Mouse (Mus musculus): ENCODE data around the gene Col4a1.

Col4a1 gene

DNA sequence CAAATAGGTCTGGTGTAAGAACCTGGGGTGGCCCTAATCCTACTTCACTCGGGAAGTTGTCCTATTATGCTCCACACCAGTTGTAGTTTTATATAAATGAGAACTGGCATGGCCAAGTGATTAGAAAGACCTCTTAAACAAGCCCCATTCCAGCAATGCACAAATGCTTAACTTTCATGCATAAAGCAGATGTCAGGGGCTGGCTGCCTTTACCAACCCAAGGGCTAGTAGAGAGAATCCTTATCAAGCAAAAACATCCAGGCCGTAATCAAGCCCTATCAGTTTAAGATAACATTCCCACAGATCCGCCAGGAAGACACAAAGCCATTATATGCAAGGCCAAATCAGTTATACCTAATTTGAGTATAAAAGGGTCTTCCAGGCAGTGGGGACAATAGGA, 46.7 kb downstream of the Col4a1 start:
- no peak for DNase-seq

DNA sequence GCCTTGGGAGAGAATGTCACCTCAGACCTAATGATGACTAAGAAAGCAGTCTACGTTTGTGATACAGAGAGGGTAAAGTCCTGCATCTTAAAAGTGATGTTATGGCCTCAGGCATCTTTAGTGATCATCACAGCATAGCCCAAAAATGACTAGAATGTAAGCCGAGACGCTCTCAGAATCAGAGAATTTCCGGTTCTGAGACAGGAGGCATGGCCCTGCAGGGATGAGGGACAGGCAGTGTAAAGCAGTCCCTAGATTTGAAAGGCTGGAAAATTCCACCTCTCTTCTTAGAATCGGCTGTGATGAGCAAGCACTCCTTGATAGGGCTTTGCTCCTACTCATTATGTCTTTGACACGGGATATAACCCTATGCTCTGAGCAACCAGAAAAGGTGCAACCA, 48.8 kb downstream of the Col4a1 start:
- no peak for DNase-seq

DNA sequence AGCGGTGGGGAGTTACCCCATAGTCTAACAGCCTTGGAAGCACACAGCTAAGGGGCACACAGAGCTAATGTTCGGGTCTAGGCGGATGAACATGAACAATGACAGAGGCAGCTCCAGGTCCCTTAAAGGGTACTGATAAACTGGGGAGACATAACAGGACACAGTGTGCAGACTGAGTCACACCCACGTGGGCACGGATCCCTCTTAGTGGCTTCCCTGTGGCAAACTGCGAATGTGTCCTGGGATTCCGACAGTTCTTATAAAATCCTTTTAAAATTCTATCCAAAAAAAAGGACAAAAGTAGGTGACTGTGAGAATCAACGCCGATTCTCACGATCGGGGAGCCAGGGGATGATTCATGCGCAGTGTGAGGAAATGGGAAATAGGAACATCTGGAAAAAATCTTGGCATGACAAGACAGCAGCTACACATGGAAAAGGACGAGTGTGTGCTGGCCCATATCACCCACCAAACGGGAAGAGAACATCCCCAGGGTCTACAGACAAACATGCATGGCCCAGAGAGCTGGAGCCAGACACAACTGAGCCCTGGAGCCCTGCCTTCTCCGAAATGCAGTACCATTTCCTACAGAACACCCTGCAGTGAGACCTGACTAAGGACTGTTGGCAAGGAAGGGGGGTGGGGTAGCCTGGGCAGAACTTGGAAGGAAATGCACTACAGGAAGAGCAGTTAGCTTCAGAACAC, 50.4 kb downstream of the Col4a1 start:
- no peak for DNase-seq

DNA sequence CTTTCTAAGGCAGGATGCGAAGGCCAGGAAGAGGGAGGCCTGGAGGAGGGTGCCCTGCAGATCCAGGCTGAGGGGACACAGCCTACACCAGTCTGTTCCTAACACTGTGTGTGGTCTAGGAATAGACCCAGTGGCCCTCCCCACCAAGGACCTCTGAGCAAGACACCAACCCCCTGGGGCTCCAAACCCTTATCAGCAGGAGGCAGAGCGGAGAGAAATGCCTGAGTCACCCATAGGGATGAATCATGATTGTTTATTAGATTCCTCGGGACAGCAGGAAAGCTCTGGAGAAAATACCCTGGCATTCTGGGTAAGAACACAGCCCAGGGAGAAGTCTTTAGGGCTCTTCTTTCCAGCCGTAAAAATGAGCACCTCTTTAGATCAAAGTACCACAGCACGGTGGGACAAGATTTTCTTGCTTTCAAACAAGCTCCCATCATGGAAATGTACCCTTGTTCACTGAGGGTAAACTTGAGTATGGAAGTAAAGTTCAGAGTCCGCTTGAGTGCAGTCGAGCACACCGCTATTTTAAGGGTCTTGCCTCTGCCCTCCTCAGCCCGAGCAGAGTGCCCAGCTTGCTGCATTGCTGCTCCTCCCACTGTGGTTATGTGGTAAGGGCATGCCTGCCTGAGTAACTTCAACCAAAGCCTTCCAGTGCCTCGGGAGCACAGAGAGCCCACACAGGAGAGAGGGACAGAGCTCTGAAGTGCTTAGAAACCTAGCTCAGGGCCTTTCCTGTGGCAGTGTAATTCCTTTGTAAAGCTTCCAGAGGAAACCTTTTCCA, 52.6 kb downstream of the Col4a1 start:
- no peak for DNase-seq

DNA sequence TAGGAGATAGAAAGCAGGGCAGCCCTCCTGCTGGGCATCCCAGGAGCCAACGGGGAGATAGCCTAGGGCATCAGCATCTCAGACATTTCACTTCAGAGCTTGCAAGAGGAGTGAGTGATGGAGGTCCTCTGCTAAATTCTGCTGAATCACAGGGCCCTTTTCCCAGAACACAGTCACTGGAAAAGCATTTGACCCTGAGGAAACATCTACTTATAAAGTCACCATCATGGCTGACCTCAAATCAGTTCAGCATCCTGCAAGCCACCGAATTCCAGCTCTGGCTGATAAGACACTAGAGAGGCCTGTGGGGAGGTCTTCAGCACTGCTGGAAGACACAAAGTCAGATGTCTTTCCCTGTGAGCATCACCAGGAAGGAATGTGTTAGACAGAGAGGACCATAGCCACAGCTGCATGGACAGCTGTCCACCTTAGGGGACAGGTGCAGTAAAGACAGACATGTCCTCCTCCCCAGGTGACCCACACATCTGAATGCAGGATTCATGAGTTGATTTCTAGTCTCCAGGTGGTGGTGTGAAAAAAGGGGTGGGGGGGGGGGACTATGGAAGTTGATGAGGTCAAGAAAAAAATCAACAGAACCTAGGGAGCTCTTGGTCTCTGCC, 54.0 kb downstream of the Col4a1 start:
- DNase-seq: no peak

DNA sequence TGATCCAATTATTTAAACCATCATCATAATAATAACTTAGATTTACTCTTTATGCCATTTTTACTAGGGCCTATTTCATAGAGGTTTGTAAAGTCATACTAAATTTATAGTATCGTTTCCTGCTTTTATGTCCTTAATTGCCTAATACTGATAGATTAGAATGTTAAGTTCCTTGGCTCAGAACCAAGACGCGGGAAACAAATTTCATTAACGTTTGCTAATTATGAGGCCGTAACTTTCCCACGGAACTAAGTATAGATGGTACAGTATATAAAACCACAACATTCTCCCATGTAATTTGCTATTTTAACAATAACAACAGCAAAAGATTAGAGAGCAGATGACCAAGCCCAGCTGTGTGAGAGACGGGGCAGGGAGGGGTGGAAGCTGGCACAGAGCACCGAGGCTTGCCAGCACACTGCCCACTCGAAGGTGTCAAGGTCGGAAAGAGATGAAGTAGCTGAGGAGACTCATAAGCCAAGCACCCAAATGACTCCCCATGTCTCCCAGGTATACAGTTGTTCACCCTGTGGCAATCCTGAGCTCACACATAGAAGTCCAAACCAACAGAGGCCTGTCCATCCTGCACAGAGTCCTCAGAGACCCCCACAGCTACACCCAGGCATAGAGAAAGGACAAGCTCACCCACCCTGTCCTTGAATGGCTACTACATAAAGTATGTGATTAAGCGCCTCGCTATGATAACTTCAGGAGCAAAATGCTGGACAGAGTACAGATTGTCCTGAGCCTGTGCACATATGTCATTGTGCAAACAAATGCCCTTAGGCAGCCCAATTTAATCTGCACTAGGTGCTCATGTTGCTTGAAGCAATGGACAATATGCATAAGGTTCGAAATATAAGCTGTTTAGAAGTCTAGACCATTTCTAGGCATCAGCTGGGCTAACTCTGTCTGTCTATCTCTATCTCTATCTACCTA, 55.3 kb downstream of the Col4a1 start:
- no peak for DNase-seq

GRCm38 (mm10) chr8:11256405-11256804, 56.2 kb downstream of the Col4a1 start:
- no peak for DNase-seq

GRCm38 (mm10) chr8:11255680-11256079, 56.9 kb downstream of the Col4a1 start:
- no peak for DNase-seq

DNA sequence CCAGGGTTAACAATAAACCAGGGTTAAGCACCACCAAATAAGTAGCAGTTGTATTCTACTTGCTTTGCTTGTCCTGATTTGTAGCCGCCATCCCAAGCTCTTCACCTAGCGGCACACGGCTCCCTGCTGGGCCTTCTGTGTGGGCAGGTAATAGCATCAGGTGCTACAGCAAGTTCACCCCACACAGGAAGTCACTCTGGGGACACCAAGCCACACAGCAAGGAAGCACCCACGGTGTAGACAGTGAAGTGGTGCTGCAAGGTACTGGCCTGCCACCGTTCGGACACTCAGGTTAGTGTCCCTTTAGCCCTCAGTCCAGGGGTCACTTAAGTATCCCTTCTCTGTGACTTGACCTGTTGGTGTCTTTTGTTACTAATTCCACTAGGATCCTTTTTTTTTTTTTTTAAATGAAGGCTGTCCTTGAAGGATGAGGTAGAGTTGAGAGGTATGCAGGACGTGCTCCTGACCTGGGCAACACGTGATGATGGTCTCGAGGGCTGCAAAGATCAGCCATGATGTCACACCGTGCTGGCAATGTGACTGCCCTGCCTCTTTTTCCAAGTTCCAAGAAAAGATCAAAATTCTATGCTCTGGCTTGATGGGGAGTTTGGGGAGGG, 57.6 kb downstream of the Col4a1 start:
- no peak for DNase-seq

GRCm38 (mm10) chr8:11254510-11254909, 58.1 kb downstream of the Col4a1 start:
- no peak for DNase-seq

GRCm38 (mm10) chr8:11253556-11253955, 59.1 kb downstream of the Col4a1 start:
- DNase-seq: peak; percentile 80

DNA sequence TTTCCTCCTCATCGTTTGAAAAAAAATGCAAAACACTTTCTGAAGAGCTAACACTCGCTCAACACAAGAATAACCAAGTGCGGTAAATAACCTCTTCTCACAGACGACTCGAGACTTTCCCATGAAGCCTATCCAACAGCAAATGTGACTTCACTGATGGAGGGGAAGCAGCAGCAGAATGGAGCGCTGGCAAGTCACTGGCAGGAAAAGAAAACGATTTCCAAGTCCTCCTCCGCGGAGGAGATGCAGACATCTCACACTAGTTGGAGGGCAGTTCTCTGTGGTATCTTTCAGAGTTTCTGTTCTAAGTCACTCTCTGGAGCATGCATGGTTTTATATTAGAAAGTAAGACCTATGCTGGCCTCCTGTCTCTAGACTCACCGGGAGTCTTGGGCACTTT, 59.6 kb downstream of the Col4a1 start:
- no peak for DNase-seq

DNA sequence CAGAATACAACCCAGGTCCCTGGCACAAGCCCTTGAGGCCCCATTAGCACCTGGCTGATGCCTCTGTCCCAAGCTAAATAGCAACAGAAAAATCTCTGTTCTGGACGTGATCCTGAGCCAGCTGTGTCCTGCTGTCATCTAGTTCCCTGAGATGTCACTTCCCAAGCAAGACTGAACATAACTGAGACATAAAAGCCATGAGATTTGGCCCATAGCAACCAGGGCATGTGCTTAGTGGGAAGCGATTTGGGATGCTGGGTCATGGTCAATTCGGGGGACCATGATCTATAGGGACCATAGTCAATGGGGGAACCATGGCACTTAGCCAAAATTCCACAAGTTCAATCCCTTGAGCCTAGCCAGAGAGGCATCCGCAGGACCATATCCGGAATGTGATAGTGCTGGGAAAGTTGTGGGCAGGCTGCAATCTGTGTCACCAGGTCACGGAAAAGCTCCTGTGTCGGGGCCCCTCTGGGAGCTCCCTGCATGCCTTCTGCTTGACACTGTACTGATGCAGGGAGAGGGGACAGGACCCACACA, 60.3 kb downstream of the Col4a1 start:
- DNase-seq: no peak

DNA sequence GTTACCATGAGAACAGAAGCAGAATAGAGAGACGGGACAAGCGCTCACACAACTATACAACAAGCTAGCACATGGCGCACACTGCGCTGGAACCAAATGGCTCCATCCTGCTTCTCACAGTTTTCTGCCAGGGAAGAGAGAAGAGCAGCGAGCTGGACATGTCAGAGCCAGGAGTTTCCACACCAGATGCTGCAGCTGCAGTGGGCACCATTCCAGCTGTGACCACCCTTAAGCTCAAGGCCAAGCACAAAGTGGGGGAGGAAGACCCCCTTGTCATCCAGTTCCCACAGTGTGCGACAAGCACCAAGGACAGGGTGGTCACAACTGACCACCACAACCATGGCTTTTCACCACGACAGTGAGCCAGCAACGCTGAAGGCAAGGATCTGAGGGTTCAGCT, 62.5 kb downstream of the Col4a1 start:
- DNase-seq: no peak

GRCm38 (mm10) chr8:11249541-11250058, 63.0 kb downstream of the Col4a1 start:
- no peak for DNase-seq

DNA sequence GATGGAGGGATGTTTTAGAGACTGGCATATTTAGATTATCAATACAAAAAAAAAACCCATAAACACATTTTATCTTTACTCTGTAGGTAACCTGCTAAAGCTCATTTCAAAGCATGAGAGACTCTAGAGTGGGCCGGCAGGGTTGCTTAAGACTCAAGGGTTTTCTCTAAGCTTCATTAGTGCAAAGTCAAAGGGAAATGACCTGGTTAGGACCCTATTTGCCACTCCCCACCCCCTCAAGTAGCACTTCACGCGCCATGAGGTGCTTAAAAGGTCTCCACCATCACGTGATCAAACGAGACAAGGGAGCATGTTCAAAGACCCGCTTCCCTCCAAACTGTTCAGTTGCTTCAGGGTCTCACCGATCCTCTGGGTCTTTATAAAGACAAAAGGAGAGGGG, 63.9 kb downstream of the Col4a1 start:
- no peak for DNase-seq

DNA sequence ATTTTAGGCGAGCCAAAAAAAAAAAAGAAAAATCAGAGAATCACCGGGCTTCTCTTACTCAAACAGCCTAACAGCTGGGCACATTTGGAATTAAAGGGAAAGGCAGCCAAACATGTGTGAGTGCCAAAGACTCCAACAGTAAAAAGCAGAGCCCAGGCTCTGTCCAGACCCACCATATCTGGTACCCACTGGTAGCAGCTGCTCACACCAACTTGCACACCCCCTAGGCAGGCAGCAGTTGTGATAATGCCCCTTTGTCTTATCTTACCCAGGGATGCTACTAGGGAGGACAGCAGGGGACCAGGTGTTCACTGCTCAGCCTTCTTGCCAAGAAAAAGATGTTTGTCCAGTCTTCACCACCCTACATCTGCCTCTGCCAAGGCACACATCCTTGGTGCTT, 71.1 kb downstream of the Col4a1 start:
- DNase-seq: no peak

GRCm38 (mm10) chr8:11234879-11235210, 77.8 kb downstream of the Col4a1 start:
- peak; percentile 84 for DNase-seq

- DNase-seq: peak; percentile 62
Measured at GRCm38 (mm10) chr8:11234151-11234878, 78.3 kb downstream of the Col4a1 start.

GRCm38 (mm10) chr8:11233009-11233408, 79.6 kb downstream of the Col4a1 start:
- DNase-seq: peak; percentile 48

- no peak for DNase-seq
Measured at GRCm38 (mm10) chr8:11230277-11230676, 82.3 kb downstream of the Col4a1 start.
